Mouse (Mus musculus) embryonic facial prominence, embryonic 11.5 days (tissue): ENCODE measurements around the gene Nhsl1. TPM values are rescaled to one million over a fixed set of nuclear protein-coding genes. Genes with fewer than 3 reads are reported as not detected.

Experiments
- polyA plus RNA-seq: library from polyadenylated mRNA; unstranded; fragments of >200 nt; fragmentation: Nextera tagmentation; extraction: Ambion mirVana; gene quantifications from 2 replicates; pipeline ENCODE4 v1.2.1, GENCODE M21; 2014

The Nhsl1 gene
- polyA plus RNA-seq, 1 experiment from 2014 or later, result 12.5 TPM

Other genes starting within 250 kb of the Nhsl1 start
- gene Ect2l, start 108.1 kb upstream of the Nhsl1 start, polyA plus RNA-seq, result 0.29 and 0.87 TPM in 2 replicates
- gene Ccdc28a, start 84.0 kb upstream of the Nhsl1 start, polyA plus RNA-seq, result 10.3 and 10.8 TPM in 2 replicates
- gene Hebp2, start 227.1 kb downstream of the Nhsl1 start, polyA plus RNA-seq, result 17.5 and 18.2 TPM in 2 replicates